Comparison of ENCODE assay signal across 8 mouse cellular contexts in the genomic region with DNA sequence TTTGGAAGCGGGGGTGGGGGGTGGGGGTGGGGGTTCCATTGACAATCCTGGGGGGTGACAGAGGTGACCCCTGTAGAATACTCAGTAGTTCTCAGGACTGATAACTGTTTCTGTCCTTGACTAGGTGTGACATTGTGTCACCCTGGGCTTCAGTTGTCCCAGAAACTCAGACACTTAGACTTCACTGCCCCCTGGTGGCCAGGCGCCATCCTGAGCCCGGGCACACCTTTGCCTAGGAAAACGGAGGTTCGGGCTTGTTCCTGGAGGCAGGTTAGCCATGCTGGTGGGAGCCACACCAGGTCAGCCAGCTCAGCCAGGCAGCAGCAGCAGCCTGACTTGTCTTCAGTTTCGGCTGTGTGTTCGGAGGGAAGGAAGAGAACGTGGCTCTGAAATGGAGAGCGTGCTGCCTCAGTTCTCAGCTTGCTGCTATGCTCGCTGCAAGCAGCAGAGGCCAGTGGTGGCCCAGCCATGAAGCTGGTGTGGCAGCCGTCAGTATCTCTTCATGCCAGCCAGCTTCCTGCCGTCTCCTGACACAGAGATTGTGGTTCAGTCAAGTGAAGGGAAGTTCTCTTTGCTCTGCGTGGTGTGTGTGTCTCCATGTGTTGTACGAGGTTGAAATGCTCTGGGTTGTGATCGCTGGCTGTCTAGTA. TPM values are rescaled to one million over a fixed set of nuclear protein-coding genes. Genes with fewer than 3 reads are reported as not detected.
A peak's percentile ranks its signal among the peaks of the same experiment; 100 is the strongest.
DNase-seq lines count a peak whose midpoint lies in the region; ATAC-seq and TF ChIP-seq lines count a peak whose summit lies in the region.

No protein-coding gene starts in this region.

- TF ChIP-seq EP300 in liver, embryonic 14.5 days (IDR thresholded peaks at IDR 0.05; ENCODE audit: low read depth), result no peak
- no peak for TF ChIP-seq EP300 in stomach, postnatal 0 days (optimal IDR thresholded peaks at IDR 0.05)

- H3K36me3 ChIP-seq in kidney, embryonic 15.5 days, result no peaks in the 10 kb centered on the region
- H3K36me3 ChIP-seq in liver, embryonic 14.5 days (replicated peaks; ENCODE audit: control insufficient read depth, insufficient read depth, low read depth), result no peaks in the 10 kb centered on the region
- H3K36me3 ChIP-seq in neural tube, embryonic 12.5 days, result peaks cover 3% of the 10 kb centered on the region; the same call in 1 of the 2 replicates
- no peaks in the 10 kb centered on the region for H3K36me3 ChIP-seq in stomach, postnatal 0 days (ENCODE audit: control insufficient read depth, insufficient read depth, low read length)

- WGBS in kidney, embryonic 15.5 days, result 52% methylated on average over 15 of the region's 15 CpGs
- 25% methylated on average over 15 of the region's 15 CpGs for WGBS in liver, embryonic 14.5 days (ENCODE audit: insufficient replicate concordance)
- 56% methylated on average over 15 of the region's 15 CpGs for WGBS in neural tube, embryonic 12.5 days
- WGBS in stomach, postnatal 0 days, result 56% methylated on average over 15 of the region's 15 CpGs

- peaks cover 2% of the 10 kb centered on the region for H3K4me1 ChIP-seq in kidney, embryonic 15.5 days
- no peaks in the 10 kb centered on the region for H3K4me1 ChIP-seq in liver, embryonic 14.5 days (replicated peaks; ENCODE audit: control insufficient read depth in 2 of 2, insufficient read depth in 2 of 2, low read length in 1 of 2)
- 0 out of 2 replicates have a peak, but pooled peaks cover 10% of the 10 kb centered on the region for H3K4me1 ChIP-seq in neural tube, embryonic 12.5 days
- no peaks in the 10 kb centered on the region for H3K4me1 ChIP-seq in stomach, postnatal 0 days (replicated peaks; ENCODE audit: control insufficient read depth, insufficient read depth)

- H3K4me3 ChIP-seq in kidney, embryonic 15.5 days (replicated peaks), result no peak overlapping the region
- no peak overlapping the region for H3K4me3 ChIP-seq in liver, embryonic 14.5 days (ENCODE audit: insufficient read depth in 1 of 2, low read depth in 2 of 2, low read length in 2 of 2)
- H3K4me3 ChIP-seq in neural tube, embryonic 12.5 days, result no peak overlapping the region
- no peak overlapping the region for H3K4me3 ChIP-seq in stomach, postnatal 0 days (ENCODE audit: low read depth, low read length)

- DNase-seq in 416B (ENCODE audit: low read depth), result peak; percentile 74
- peak; percentile 67 to 82 for DNase-seq in cerebellum, postnatal 4 days (ENCODE audit: low spot score in 2 of 2)
- DNase-seq in gastrocnemius, postnatal 25 days, result peak; percentile 39
- DNase-seq in liver, embryonic 14.5 days (ENCODE audit: low read depth in 3 of 3, low spot score in 3 of 3), result no peak
- peak; percentile 62 for DNase-seq in stomach, postnatal 0 days (ENCODE audit: low spot score)

- no peak overlapping the region for H3K27ac ChIP-seq in kidney, embryonic 15.5 days
- no peak overlapping the region for H3K27ac ChIP-seq in liver, embryonic 14.5 days
- no peak overlapping the region for H3K27ac ChIP-seq in neural tube, embryonic 12.5 days
- H3K27ac ChIP-seq in stomach, postnatal 0 days (replicated peaks), result no peak overlapping the region

- no peaks in the 10 kb centered on the region for H3K9me3 ChIP-seq in kidney, embryonic 15.5 days (replicated peaks)
- no peaks in the 10 kb centered on the region for H3K9me3 ChIP-seq in liver, embryonic 14.5 days (ENCODE audit: control insufficient read depth, low read length)
- no peaks in the 10 kb centered on the region for H3K9me3 ChIP-seq in neural tube, embryonic 12.5 days
- H3K9me3 ChIP-seq in stomach, postnatal 0 days (ENCODE audit: control insufficient read depth, low read length), result no peaks in the 10 kb centered on the region

- ATAC-seq in activated CD4-positive, CD25-positive, alpha-beta regulatory T cell, adult 4 months, result peak; percentile 86
- ATAC-seq in kidney, embryonic 15.5 days (replicated peaks; ENCODE audit: low FRiP score), result 0 out of 2 replicates have a peak, but pooled peaks have one; percentile 9
- no peak for ATAC-seq in liver, embryonic 14.5 days (ENCODE audit: insufficient read depth)
- ATAC-seq in neural tube, embryonic 12.5 days (ENCODE audit: low FRiP score, low read depth), result 0 out of 2 replicates have a peak, but pooled peaks have one; percentile 39
- no peak for ATAC-seq in stomach, postnatal 0 days (ENCODE audit: low FRiP score, low TSS enrichment)

- no peak overlapping the region for H3K4me2 ChIP-seq in kidney, embryonic 15.5 days
- no peak overlapping the region for H3K4me2 ChIP-seq in liver, embryonic 14.5 days (ENCODE audit: low read depth)
- no peak overlapping the region for H3K4me2 ChIP-seq in neural tube, embryonic 12.5 days (replicated peaks)
- H3K4me2 ChIP-seq in stomach, postnatal 0 days (replicated peaks; ENCODE audit: low read depth), result no peak overlapping the region

- TF ChIP-seq CTCF in liver, embryonic 14.5 days (IDR thresholded peaks at IDR 0.05; ENCODE audit: low read depth), result peak; percentile 81
- TF ChIP-seq CTCF in stomach, postnatal 0 days (IDR thresholded peaks at IDR 0.05; ENCODE audit: low read depth), result peak; percentile 77

- H3K9ac ChIP-seq in kidney, embryonic 15.5 days, result no peak overlapping the region
- no peak overlapping the region for H3K9ac ChIP-seq in liver, embryonic 14.5 days (replicated peaks)
- no peak overlapping the region for H3K9ac ChIP-seq in neural tube, embryonic 12.5 days
- no peak overlapping the region for H3K9ac ChIP-seq in stomach, postnatal 0 days (ENCODE audit: low read length)

- H3K27me3 ChIP-seq in kidney, embryonic 15.5 days, result no peaks in the 10 kb centered on the region
- no peaks in the 10 kb centered on the region for H3K27me3 ChIP-seq in liver, embryonic 14.5 days (ENCODE audit: control insufficient read depth, insufficient read depth, low read length)
- H3K27me3 ChIP-seq in neural tube, embryonic 12.5 days (replicated peaks), result no peaks in the 10 kb centered on the region
- H3K27me3 ChIP-seq in stomach, postnatal 0 days (ENCODE audit: control insufficient read depth, insufficient read depth, low read length), result no peaks in the 10 kb centered on the region

RNA-seq across cellular contexts. Expression of gene Kcnab2, which starts 13.7 kb away (rescaled TPM):
- 100 to 1,000 TPM in 1 of 2 experiments, 10 to 100 TPM in 1; 91.1 to 112 TPM for polyA plus RNA-seq in activated CD4-positive, CD25-positive, alpha-beta regulatory T cell, adult 4 months (2017; shearing (Covaris generic))
- total RNA-seq in gastrocnemius, postnatal 25 days (2021), result 1 to 10 TPM; 2.2 to 2.8 TPM
- polyA plus RNA-seq in kidney, embryonic 15.5 days (2015; fragmentation: Nextera tagmentation; extraction: Ambion mirVana), result 5.9 and 6.3 TPM in 2 replicates
- polyA plus RNA-seq in liver, embryonic 14.5 days (2012; rRNA removed), result 3.2 and 3.3 TPM in 2 replicates
- 5.9 and 6.3 TPM in 2 replicates for polyA plus RNA-seq in liver, embryonic 14.5 days (2014; fragmentation: Nextera tagmentation; extraction: Ambion mirVana)
- 19.9 and 21.6 TPM in 2 replicates for polyA plus RNA-seq in neural tube, embryonic 12.5 days (2016; fragmentation: Nextera tagmentation; extraction: Ambion mirVana)
- 1.2 and 1.3 TPM in 2 replicates for polyA plus RNA-seq in stomach, postnatal 0 days (2015; fragmentation: Nextera tagmentation; extraction: Ambion mirVana)

RNA-seq across cellular contexts. Expression of gene Nphp4, which starts 14.9 kb away (rescaled TPM):
- polyA plus RNA-seq in activated CD4-positive, CD25-positive, alpha-beta regulatory T cell, adult 4 months (2017; shearing (Covaris generic)), result under 1 TPM; 0.17 to 0.20 TPM
- under 1 TPM; 0.67 to 0.94 TPM for total RNA-seq in gastrocnemius, postnatal 25 days (2021)
- 4.1 and 4.9 TPM in 2 replicates for polyA plus RNA-seq in kidney, embryonic 15.5 days (2015; fragmentation: Nextera tagmentation; extraction: Ambion mirVana)
- 0.11 and 0.13 TPM in 2 replicates for polyA plus RNA-seq in liver, embryonic 14.5 days (2012; rRNA removed)
- polyA plus RNA-seq in liver, embryonic 14.5 days (2014; fragmentation: Nextera tagmentation; extraction: Ambion mirVana), result 0.24 TPM in 1 of 2 replicates, not detected in the other
- 6.6 and 7.2 TPM in 2 replicates for polyA plus RNA-seq in neural tube, embryonic 12.5 days (2016; fragmentation: Nextera tagmentation; extraction: Ambion mirVana)
- 0.48 and 0.58 TPM in 2 replicates for polyA plus RNA-seq in stomach, postnatal 0 days (2015; fragmentation: Nextera tagmentation; extraction: Ambion mirVana)

Comparison
In these comparisons a context has a peak if more than half of its experiments do, and no peak if none do; other contexts are left out.
1. DNase-seq: peak in 416B (single experiment), cerebellum, postnatal 4 days (2 of 2), gastrocnemius, postnatal 25 days (single experiment) and stomach, postnatal 0 days (single experiment); none in liver, embryonic 14.5 days (0 of 3).
2. ATAC-seq: peak in activated CD4-positive, CD25-positive, alpha-beta regulatory T cell, adult 4 months (single experiment), kidney, embryonic 15.5 days (single experiment) and neural tube, embryonic 12.5 days (single experiment); none in liver, embryonic 14.5 days (single experiment) and stomach, postnatal 0 days (single experiment).